Mouse (Mus musculus): ENCODE measurements at regions not wholly inside any gene's neighbourhood (a gene's known extent, or its start where the extent isn't known, plus 50 kb on each side); places are given as distances from the start of the nearest gene placed in this dataset.

DNA sequence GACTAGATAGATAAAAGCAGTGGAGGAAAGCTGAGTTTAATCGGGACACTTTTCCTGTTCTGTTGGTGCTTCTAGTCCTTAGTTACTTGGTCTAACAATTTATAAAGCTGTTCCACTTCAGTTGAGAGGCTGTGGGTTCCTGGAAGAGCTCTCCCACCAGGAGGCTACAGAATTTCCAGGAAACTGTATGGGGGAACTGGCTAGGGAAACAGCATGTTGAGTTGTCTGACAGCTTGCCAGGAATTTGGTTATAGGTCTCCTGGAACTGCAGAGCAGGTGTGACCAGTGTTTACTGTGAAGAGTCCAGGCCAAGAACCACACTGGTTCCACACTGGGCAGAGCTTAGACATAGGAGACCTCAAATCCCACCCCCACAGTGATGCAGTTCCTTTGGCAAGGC lies 65.0 kb upstream of the Pik3cg start:
- DNase-seq: no peak

DNA sequence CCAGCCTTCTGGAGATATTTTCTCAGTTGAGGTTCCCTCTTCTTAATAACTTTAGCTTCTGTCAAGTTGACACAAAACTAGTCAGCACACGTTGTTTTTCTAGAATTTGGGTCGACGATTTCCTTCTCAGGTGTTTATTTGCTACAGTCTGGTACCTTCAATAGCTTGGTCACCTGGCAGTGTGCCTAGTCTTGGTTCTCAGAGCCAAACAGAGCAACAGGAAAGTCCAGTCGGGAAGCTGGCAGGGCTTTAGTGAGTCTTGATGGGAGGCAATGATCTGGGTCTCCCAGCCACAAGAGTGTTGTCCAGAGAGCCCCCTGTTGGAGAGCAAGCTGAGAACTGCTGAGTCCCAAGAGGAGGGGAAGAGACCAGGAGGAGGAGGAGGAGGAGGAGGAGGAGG lies 71.4 kb upstream of the Pik3cg start:
- DNase-seq: peak; percentile 30

DNA sequence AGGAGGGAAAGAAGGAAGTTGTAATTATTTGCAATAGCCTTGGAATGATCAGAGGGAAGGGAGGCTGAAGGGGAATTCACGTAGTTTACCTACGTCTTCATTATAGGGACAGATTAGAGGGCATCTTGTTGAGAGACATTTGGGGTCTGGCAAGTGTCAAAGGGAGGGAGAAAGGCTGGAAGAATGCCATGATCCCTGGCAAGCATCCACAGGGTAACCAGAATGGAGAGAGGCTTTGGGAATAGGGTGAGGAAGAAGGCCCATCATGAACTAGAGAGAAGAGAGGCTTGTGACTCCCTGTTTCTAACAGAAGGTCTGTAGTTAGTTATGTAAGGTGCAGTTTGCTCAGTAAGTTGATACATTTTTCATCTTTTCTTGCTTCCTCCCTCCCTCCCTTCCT lies 71.8 kb upstream of the Pik3cg start:
- no peak for DNase-seq

DNA sequence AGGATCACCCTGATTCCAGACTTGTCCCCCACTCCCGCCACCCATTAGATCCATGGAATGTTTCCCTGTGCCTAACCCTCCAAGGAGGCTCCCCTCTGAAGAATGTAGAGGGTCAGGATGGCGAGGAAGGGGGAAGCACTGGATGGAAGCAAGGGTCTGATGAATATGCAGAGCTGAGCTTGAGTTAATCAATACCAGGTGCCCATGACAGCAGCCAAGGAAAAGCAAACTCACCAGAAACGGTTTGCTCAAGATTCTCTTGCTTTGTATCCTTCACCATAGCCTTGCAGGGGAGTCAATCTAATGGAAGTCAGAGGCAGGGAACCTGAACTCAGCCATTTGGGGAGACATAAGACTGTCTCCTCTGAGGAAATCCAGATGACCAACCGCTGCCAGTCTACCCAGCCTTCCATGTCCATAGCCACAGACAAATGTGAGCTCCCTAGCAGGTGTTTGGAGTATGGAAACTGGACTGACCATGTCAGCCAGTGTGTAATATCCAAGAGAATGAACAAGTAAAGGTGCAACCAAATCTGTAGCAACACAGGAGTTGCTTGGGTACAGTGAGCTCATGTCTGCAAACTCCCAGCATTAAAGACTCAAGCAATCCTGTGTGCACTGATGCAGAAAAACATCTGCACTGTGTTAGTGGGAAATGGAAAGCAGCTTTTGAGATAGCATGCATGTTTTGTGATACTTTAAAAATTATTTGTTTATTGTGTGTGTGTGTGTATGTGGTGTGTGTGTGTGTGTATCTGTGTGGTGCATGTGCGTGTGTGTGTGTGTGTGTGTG lies 74.1 kb upstream of the Pik3cg start:
- DNase-seq: no peak

DNA sequence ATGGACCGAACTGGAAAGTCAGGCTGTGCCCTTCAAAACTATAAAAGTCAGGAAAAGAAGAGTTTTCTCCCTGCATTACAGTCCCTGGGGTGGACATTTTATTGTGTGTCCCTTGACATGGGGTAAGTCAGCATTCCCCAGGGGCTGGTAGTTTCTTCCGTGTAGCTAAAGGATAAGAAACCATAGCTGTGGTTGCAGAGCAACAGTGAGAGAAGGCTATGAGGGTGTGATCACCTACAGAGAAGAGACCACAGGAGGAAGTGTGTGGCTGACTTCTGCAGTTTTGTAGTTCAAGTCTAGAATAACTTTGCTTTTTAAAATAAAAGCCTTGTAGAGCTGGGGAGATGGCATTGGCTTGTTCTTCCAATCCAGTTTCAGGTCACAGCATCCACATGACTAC lies 76.6 kb upstream of the Pik3cg start:
- DNase-seq: no peak

DNA sequence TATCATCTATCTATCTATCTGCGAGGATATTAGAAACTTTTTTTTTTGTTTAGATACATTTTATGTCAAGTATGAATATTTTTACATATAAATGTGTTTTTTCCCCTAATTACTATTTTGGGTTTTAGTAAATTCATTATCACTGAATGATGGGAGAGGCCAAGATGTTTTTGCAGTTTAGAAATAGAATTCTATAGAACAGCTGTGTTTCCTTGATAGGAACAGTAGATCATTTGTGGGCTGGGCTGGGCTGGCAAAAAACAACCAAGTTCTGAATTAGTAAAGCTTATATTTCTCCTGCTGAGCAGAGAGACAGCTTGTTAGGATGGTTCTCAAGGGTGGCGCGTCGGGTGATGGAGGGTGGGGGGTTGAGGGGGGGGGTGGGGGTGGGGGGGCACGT lies 78.2 kb upstream of the Pik3cg start:
- DNase-seq: no peak

DNA sequence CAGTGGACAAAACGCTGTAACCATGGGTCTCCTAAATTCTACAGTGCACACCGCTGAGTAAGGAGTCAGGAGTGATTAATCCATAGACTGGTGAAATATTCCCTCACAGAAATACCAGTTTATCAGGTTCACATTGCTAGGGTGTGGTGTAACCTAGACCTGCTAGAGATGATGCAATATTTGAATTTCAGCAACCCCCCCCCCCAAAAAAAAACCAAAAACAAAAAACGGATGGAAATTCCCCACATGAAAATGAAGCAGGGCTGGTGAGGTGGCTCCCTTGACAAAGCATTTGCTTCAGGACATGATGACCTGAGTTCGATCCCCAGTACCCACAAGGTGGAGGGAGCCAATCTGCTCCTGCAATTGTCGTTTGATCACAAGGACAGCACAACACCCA lies 82.7 kb upstream of the Pik3cg start:
- DNase-seq: no peak

DNA sequence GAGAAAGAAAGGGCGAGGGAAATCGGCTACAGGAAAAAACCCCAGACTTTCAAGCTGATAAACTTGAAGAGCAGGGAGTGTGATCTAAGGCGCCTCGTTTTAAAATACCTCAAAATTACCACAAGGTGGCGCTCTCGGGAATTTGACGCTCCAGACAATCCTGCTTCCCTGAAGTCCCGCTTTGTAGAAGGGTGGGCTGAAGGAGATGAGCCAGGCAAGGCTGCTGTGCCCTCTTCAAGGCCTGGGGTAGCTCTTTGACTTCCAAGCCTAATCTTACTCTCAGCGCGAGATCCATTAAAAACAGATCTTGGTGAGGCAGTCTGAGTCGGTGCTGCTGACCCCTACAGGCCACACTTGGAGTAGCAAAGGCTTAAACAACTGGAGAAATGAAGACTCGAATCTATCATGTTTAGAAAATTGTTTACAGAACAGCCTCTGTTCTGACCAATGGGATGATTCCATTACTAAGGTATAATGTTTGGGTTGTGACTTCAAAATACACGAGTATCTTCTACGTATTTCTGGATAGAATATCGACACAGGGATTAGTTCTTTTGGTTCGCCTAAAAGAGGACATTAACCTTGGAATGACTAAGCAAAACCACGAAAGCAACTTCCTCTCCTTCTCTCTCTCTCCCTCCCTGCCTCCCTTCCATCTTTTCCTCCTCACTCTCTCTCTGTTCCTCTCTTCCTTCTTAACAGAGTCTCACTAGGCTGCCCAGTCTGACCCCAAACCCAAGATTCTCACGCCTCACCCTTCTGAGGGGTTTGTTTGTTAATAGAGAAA lies 83.7 kb upstream of the Pik3cg start:
- peak; percentile 72 for DNase-seq

- peak; percentile 14 for DNase-seq
These were observed 84.3 kb upstream of the Pik3cg start for GRCm38 (mm10) chr12:32292749-32293128.

GRCm38 (mm10) chr12:32297431-32297830 lies 81.1 kb upstream of the Ccdc71l start:
- no peak for DNase-seq

GRCm38 (mm10) chr12:32299714-32300113 lies 78.8 kb upstream of the Ccdc71l start:
- no peak for DNase-seq

DNA sequence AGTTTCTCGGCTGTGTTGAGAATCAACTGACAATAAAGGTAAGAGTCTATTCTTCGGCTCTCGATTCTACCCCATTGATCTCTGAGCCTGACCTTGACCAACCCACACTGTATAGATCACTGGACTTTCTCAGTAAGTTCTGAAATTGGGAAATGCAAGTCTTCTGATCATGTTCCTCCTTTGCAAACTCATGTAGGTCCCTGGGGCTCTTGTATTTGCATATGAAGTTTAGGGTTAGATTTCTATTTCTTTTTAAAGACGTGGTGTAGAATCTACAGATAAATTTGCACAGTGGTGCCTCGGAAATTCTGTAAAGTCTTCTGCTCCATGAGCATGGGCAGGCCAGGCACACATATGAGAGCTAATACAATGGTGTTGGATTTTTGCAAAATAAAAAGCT lies 72.8 kb upstream of the Ccdc71l start:
- DNase-seq: no peak

GRCm38 (mm10) chr12:32306326-32306725 lies 72.2 kb upstream of the Ccdc71l start:
- no peak for DNase-seq

DNA sequence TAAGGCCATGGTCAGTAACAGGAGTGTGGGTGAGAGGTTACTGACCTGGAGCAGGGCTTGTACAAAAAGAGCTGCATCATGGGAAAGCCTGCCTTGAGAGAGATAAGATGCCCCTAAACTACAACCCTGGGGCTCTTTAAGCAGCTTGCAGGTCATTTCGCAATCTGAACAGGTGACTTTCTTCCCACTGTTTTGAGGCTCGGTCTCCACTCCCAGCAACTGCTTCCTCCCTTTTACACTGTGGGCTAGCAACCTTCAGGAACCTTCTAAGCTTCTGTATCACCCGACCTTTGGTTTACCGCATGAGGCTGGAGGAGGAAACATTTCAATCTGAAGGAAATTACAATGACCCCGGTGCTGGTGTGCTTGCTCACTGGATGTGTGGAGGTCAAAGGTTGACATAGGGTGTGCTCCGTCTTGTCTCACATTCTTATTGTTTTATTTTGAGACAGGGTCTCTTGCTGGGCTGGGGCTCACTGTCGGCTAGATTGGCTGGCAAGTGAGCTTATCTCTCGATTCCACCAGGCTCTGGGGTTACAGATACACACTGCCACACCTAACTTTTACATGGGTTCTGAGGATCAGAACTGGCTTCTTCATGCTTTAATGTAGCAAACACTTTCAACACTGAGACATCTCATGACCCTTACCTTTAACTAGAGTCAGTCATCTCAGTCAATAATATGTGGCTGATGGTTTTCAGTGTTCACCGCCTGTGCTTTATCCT lies 71.1 kb upstream of the Ccdc71l start:
- DNase-seq: no peak

DNA sequence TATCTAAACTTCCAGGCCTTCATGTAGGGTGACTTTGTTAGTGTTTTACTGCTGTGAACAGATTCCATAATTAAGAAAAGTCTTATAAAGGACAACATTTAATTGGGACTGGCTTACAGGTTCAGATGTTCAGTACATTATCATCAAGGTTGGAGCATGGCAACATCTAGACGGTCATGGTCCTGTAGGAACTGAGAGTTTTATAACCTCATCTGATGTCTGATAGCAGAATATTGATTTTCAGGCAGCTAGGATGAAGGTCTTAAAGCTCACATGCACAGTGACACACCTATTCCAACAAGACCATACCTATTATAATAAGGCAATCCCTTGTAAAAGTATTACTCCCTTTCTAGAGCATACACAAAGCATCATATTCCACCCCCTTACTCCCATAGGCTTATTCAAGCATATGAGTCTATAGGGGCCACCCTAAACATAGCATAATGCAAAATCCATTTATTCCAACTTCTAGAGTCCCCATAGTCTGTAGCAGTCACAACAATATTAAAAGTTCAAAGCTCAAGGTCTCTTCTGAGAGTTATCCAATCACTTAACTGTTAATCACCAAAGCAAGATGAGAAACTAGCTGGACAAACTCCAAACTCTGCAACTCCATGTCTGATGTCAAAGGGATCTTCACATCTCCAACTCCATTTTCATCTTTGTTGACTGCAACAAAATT lies 63.3 kb upstream of the Ccdc71l start:
- no peak for DNase-seq

Measured in kidney, adult 18-20 months (tissue).